Mouse (Mus musculus): ENCODE data around the gene Vps53.

GRCm38 (mm10) chr11:76135641-76136437, 43.6 kb downstream of the Vps53 start:
- TF ChIP-seq POLR2A (IDR thresholded peaks at IDR 0.05; ENCODE audit: borderline replicate concordance, extremely low read depth, insufficient read depth, insufficient read length, poor library complexity, severe bottlenecking) (no peak), CTCF (IDR thresholded peaks at IDR 0.05; ENCODE audit: borderline replicate concordance, extremely low read depth, insufficient read depth, insufficient read length) (no peak)

Measured in brain, embryonic 14.5 days (tissue).